In genomic region chr1:192692982-192693381, GRCm38 (mm10) we compare ENCODE assay signal across 28 mouse cellular contexts.
DNase-seq lines count a peak whose midpoint lies in the region; ATAC-seq and TF ChIP-seq lines count a peak whose summit lies in the region.
"Had no signal": no experiment of that assay in that cellular context is flagged by ENCODE, and none has a peak within 500 bp of the region (broad histone marks: within the 10 kb centered on the region; RNA-seq: fewer than 3 reads in every experiment).

No protein-coding gene starts in this region.

- no peak for TF ChIP-seq EP300 in MEL (IDR thresholded peaks at IDR 0.05; ENCODE audit: low read depth in 1 of 2, low read length in 2 of 2)

- no peak overlapping the region for H3K4me3 ChIP-seq in MEL (ENCODE audit: control insufficient read depth in 1 of 2, insufficient read depth in 1 of 2, low read depth in 2 of 2, low read length in 2 of 2)
- no peak overlapping the region for H3K4me3 ChIP-seq in forebrain, embryonic 16.5 days (replicated peaks; ENCODE audit: low read length)
- H3K4me3 ChIP-seq in forebrain, embryonic 13.5 days = no peak overlapping the region
- H3K4me3 ChIP-seq: embryonic facial prominence, embryonic 12.5 days; forebrain, embryonic 10.5 days; hindbrain, embryonic 13.5 days; limb, embryonic 10.5 days; limb, embryonic 15.5 days; liver, embryonic 13.5 days; midbrain, embryonic 10.5 days; midbrain, embryonic 15.5 days had no signal

- H3K4me2 ChIP-seq in forebrain, embryonic 16.5 days (ENCODE audit: low read length) = no peak overlapping the region
- no peak overlapping the region for H3K4me2 ChIP-seq in forebrain, embryonic 13.5 days
- H3K4me2 ChIP-seq: embryonic facial prominence, embryonic 12.5 days; hindbrain, embryonic 13.5 days; limb, embryonic 15.5 days; liver, embryonic 13.5 days; midbrain, embryonic 15.5 days had no signal

- no peaks in the 10 kb centered on the region for H3K9me3 ChIP-seq in MEL (replicated peaks; ENCODE audit: insufficient read depth, low read length)
- H3K9me3 ChIP-seq in forebrain, embryonic 16.5 days (ENCODE audit: control insufficient read depth, low read length) = no peaks in the 10 kb centered on the region
- H3K9me3 ChIP-seq in forebrain, embryonic 13.5 days (replicated peaks) = no peaks in the 10 kb centered on the region
- H3K9me3 ChIP-seq: embryonic facial prominence, embryonic 12.5 days; forebrain, embryonic 10.5 days; hindbrain, embryonic 13.5 days; limb, embryonic 10.5 days; limb, embryonic 15.5 days; liver, embryonic 13.5 days; midbrain, embryonic 10.5 days; midbrain, embryonic 15.5 days had no signal

- no peak for TF ChIP-seq RAD21 in MEL (IDR thresholded peaks at IDR 0.05; ENCODE audit: low read depth, low read length)

- whole genome bisulfite sequencing in forebrain, embryonic 16.5 days = 84% methylated on average over 7 of the region's 7 CpGs
- 88% methylated on average over 7 of the region's 7 CpGs for WGBS in forebrain, embryonic 13.5 days

- no peak for TF ChIP-seq POLR2A in MEL (IDR thresholded peaks at IDR 0.05; ENCODE audit: control insufficient read depth in 1 of 2, insufficient read depth in 1 of 2, low read depth in 1 of 2, low read length in 2 of 2, poor library complexity in 1 of 2)

- no peak overlapping the region for H3K27ac ChIP-seq in MEL (ENCODE audit: control insufficient read depth, low read depth, low read length)
- H3K27ac ChIP-seq in forebrain, embryonic 16.5 days (ENCODE audit: low read length) = no peak overlapping the region
- H3K27ac ChIP-seq in forebrain, embryonic 13.5 days = no peak overlapping the region
- H3K27ac ChIP-seq: embryonic facial prominence, embryonic 12.5 days; hindbrain, embryonic 13.5 days; limb, embryonic 10.5 days; limb, embryonic 15.5 days; liver, embryonic 13.5 days; midbrain, embryonic 10.5 days; midbrain, embryonic 15.5 days had no signal

- no peaks in the 10 kb centered on the region for H3K79me2 ChIP-seq in MEL (ENCODE audit: control insufficient read depth, insufficient read depth, low read length, poor library complexity)

- peak; percentile 68 for ATAC-seq in megakaryocyte, adult 5-6 weeks (ENCODE audit: poor library complexity, severe bottlenecking)
- ATAC-seq in forebrain, embryonic 16.5 days = no peak
- ATAC-seq in forebrain, embryonic 13.5 days = no peak
- ATAC-seq: intestine, postnatal 0 days; lung, postnatal 0 days; midbrain, embryonic 15.5 days had no signal

- DNase-seq in 416B (ENCODE audit: low read depth) = peak; percentile 65
- DNase-seq in MEL (ENCODE audit: low read depth, low spot score) = peak; percentile 9
- DNase-seq in thymus, postnatal 14 days = peak; percentile 23
- DNase-seq in adrenal gland, adult (ENCODE audit: inconsistent age in 2 of 2, low spot score in 1 of 2) = no peak
- no peak for DNase-seq in neural tube, embryonic 10.5 days (ENCODE audit: extremely low spot score, low spot score)
- DNase-seq: adrenal gland, postnatal 10 days; cerebellum, adult 9-10 months; cerebellum, postnatal 36 days; embryo, embryonic 11 days; gastrocnemius, postnatal 25 days; kidney, adult 9 months; kidney, postnatal 10 days; layer of hippocampus, adult 9-11 months; liver, embryonic 13.5 days; lung, adult 18-20 months; lung, postnatal 4 days had no signal

- no peak for TF ChIP-seq CTCF in MEL (IDR thresholded peaks at IDR 0.05 in 2 of 3, conservative IDR thresholded peaks at IDR 0.05 in 1 of 3; ENCODE audit: control insufficient read depth in 1 of 3, insufficient read depth in 1 of 3, low read depth in 2 of 3, low read length in 3 of 3, poor library complexity in 1 of 3, severe bottlenecking in 1 of 3)

- H3K27me3 ChIP-seq in MEL (ENCODE audit: control insufficient read depth in 1 of 2, insufficient read depth in 2 of 2, low read length in 2 of 2) = no peaks in the 10 kb centered on the region
- no peaks in the 10 kb centered on the region for H3K27me3 ChIP-seq in forebrain, embryonic 16.5 days (replicated peaks; ENCODE audit: control insufficient read depth, insufficient read depth, low read length)
- no peaks in the 10 kb centered on the region for H3K27me3 ChIP-seq in forebrain, embryonic 13.5 days
- H3K27me3 ChIP-seq: embryonic facial prominence, embryonic 12.5 days; hindbrain, embryonic 13.5 days; limb, embryonic 15.5 days; liver, embryonic 13.5 days; midbrain, embryonic 15.5 days had no signal

- H3K9ac ChIP-seq in MEL (ENCODE audit: control insufficient read depth, low read depth, low read length, poor library complexity, severe bottlenecking) = no peak overlapping the region
- H3K9ac ChIP-seq in forebrain, embryonic 16.5 days (replicated peaks; ENCODE audit: low read depth, low read length) = no peak overlapping the region
- H3K9ac ChIP-seq in forebrain, embryonic 13.5 days = no peak overlapping the region
- H3K9ac ChIP-seq: embryonic facial prominence, embryonic 12.5 days; hindbrain, embryonic 13.5 days; limb, embryonic 15.5 days; liver, embryonic 13.5 days; midbrain, embryonic 15.5 days had no signal

- no peaks in the 10 kb centered on the region for H3K4me1 ChIP-seq in MEL (ENCODE audit: control insufficient read depth in 1 of 2, insufficient read depth in 2 of 2, low read length in 2 of 2)
- no peaks in the 10 kb centered on the region for H3K4me1 ChIP-seq in forebrain, embryonic 16.5 days (replicated peaks; ENCODE audit: control insufficient read depth, insufficient read depth, low read length)
- H3K4me1 ChIP-seq in forebrain, embryonic 13.5 days = no peaks in the 10 kb centered on the region
- H3K4me1 ChIP-seq: embryonic facial prominence, embryonic 12.5 days; limb, embryonic 15.5 days; liver, embryonic 13.5 days; midbrain, embryonic 15.5 days had no signal

- H3K36me3 ChIP-seq in MEL (ENCODE audit: control insufficient read depth in 1 of 2, insufficient read depth in 2 of 2, low read length in 2 of 2) = no peaks in the 10 kb centered on the region
- no peaks in the 10 kb centered on the region for H3K36me3 ChIP-seq in forebrain, embryonic 16.5 days (ENCODE audit: control insufficient read depth, insufficient read depth)
- H3K36me3 ChIP-seq in forebrain, embryonic 13.5 days (ENCODE audit: poor library complexity, severe bottlenecking) = no peaks in the 10 kb centered on the region
- H3K36me3 ChIP-seq: embryonic facial prominence, embryonic 12.5 days; forebrain, embryonic 10.5 days; hindbrain, embryonic 13.5 days; limb, embryonic 10.5 days; limb, embryonic 15.5 days; liver, embryonic 13.5 days; midbrain, embryonic 10.5 days; midbrain, embryonic 15.5 days had no signal

TF ChIP-seq in MEL, 35 proteins besides CTCF, POLR2A, EP300 and RAD21:
- TF ChIP-seq KAT2A (conservative IDR thresholded peaks at IDR 0.05; ENCODE audit: low read depth, low read length) (no peak), POLR2AphosphoS2 (IDR thresholded peaks at IDR 0.05; ENCODE audit: low read length) (no peak), GABPA (IDR thresholded peaks at IDR 0.05; ENCODE audit: low read depth, low read length) (no peak), CHD2 (IDR thresholded peaks at IDR 0.05; ENCODE audit: low read length) (no peak), ZKSCAN1 (IDR thresholded peaks at IDR 0.05; ENCODE audit: low read depth, low read length) (no peak), ZMIZ1 (IDR thresholded peaks at IDR 0.05; ENCODE audit: low read depth, low read length) (no peak), HCFC1 (IDR thresholded peaks at IDR 0.05; ENCODE audit: low read depth, low read length) (no peak), BHLHE40 (IDR thresholded peaks at IDR 0.05; ENCODE audit: borderline replicate concordance, low read depth, low read length) (no peak), RCOR1 (IDR thresholded peaks at IDR 0.05; ENCODE audit: low read depth, low read length) (no peak), NRF1 (IDR thresholded peaks at IDR 0.05; ENCODE audit: insufficient read depth, low read depth, low read length, poor library complexity, severe bottlenecking) (no peak)

Comparison
In these comparisons a context has a peak if more than half of its experiments do, and no peak if none do; other contexts are left out.
1. DNase-seq: peak in 416B (single experiment), MEL (single experiment) and thymus, postnatal 14 days (single experiment); none in adrenal gland, adult (0 of 2) and neural tube, embryonic 10.5 days (single experiment).